In the genomic region with DNA sequence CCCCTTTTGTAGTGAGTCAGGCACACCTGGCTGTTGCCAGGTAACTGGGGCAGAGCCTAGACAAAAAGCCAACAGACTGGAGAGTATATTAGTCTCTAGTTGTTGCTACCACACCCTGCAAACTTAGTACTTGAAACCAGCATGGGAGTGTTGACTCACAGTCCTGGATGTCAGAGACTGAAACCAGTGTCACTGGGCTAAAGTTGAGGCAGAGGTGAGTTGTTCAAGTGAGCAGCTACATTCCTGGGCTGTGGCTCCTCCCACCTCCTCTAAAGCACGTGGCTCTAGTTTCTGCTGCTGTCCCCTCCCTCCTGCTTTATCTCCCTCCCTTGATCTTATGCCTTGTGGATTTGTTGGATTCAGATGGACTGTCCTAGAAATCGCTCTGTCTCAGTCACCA, we compare ENCODE assay signal across 27 mouse cellular contexts. TPM values are rescaled to one million over a fixed set of nuclear protein-coding genes. Genes with fewer than 3 reads are reported as not detected.
DNase-seq lines count a peak whose midpoint lies in the region; ATAC-seq and TF ChIP-seq lines count a peak whose summit lies in the region.
"Had no signal": no experiment of that assay in that cellular context is flagged by ENCODE, and none has a peak within 500 bp of the region (broad histone marks: within the 10 kb centered on the region; RNA-seq: fewer than 3 reads in every experiment).

No protein-coding gene starts in this region.

- no peak overlapping the region for H3K4me3 ChIP-seq in intestine, embryonic 15.5 days (replicated peaks)
- H3K4me3 ChIP-seq in lung, postnatal 0 days (ENCODE audit: low read depth, low read length): no peak overlapping the region
- no peak overlapping the region for H3K4me3 ChIP-seq in stomach, postnatal 0 days (ENCODE audit: low read depth, low read length)
- H3K4me3 ChIP-seq: embryonic facial prominence, embryonic 12.5 days; limb, embryonic 12.5 days had no signal

- H3K36me3 ChIP-seq in intestine, embryonic 15.5 days: no peaks in the 10 kb centered on the region
- no peaks in the 10 kb centered on the region for H3K36me3 ChIP-seq in lung, postnatal 0 days (ENCODE audit: insufficient read depth, low read length)
- no peaks in the 10 kb centered on the region for H3K36me3 ChIP-seq in stomach, postnatal 0 days (ENCODE audit: control insufficient read depth, insufficient read depth, low read length)
- H3K36me3 ChIP-seq: embryonic facial prominence, embryonic 12.5 days; limb, embryonic 12.5 days had no signal

- 0 out of 2 replicates have a peak, but pooled peaks cover 5% of the 10 kb centered on the region for H3K4me1 ChIP-seq in intestine, embryonic 15.5 days (replicated peaks)
- H3K4me1 ChIP-seq in lung, postnatal 0 days (ENCODE audit: insufficient read depth, low read depth, low read length): peaks cover 6% of the 10 kb centered on the region; the same call in 1 of the 2 replicates
- H3K4me1 ChIP-seq in stomach, postnatal 0 days (replicated peaks; ENCODE audit: control insufficient read depth, insufficient read depth): 0 out of 2 replicates have a peak, but pooled peaks cover 2% of the 10 kb centered on the region
- H3K4me1 ChIP-seq: embryonic facial prominence, embryonic 12.5 days; limb, embryonic 12.5 days had no signal

- TF ChIP-seq CTCF in lung, postnatal 0 days (IDR thresholded peaks at IDR 0.05): no peak
- TF ChIP-seq CTCF in stomach, postnatal 0 days (IDR thresholded peaks at IDR 0.05; ENCODE audit: low read depth): no peak

- H3K9me3 ChIP-seq in intestine, embryonic 15.5 days: no peaks in the 10 kb centered on the region
- no peaks in the 10 kb centered on the region for H3K9me3 ChIP-seq in lung, postnatal 0 days (ENCODE audit: low read length)
- no peaks in the 10 kb centered on the region for H3K9me3 ChIP-seq in stomach, postnatal 0 days (ENCODE audit: control insufficient read depth, low read length)
- H3K9me3 ChIP-seq: embryonic facial prominence, embryonic 12.5 days; limb, embryonic 12.5 days had no signal

- TF ChIP-seq EP300 in lung, postnatal 0 days (IDR thresholded peaks at IDR 0.05): peak; percentile 82
- no peak for TF ChIP-seq EP300 in stomach, postnatal 0 days (optimal IDR thresholded peaks at IDR 0.05)

- ATAC-seq in intestine, embryonic 15.5 days: peak; percentile 76
- peak; percentile 88 for ATAC-seq in lung, postnatal 0 days
- ATAC-seq in stomach, postnatal 0 days (ENCODE audit: low FRiP score, low TSS enrichment): peak; percentile 94
- ATAC-seq: inflammation-experienced regulatory T-cells, adult 6 months had no signal

- peak; percentile 39 for DNase-seq in NIH3T3 (ENCODE audit: low read depth)
- peak; percentile 83 for DNase-seq in lung, postnatal 0 days (ENCODE audit: low spot score)
- DNase-seq in stomach, postnatal 0 days (ENCODE audit: low spot score): peak; percentile 63
- no peak for DNase-seq in Muller cell, postnatal 12 days (ENCODE audit: inconsistent ontology term)
- DNase-seq in layer of hippocampus, postnatal 10 days (ENCODE audit: low spot score in 2 of 2): no peak
- DNase-seq in heart, postnatal 14 days: no peak
- DNase-seq: adrenal gland, adult 2 months; cerebellum, adult 18-20 months; cerebellum, postnatal 14 days; gastrocnemius, postnatal 36 days; heart, postnatal 36 days; kidney, adult 9 months; kidney, postnatal 36 days; right cerebral cortex, postnatal 14 days; thymus, postnatal 14 days had no signal

- H3K27me3 ChIP-seq in intestine, embryonic 15.5 days (replicated peaks): no peaks in the 10 kb centered on the region
- no peaks in the 10 kb centered on the region for H3K27me3 ChIP-seq in lung, postnatal 0 days (replicated peaks; ENCODE audit: insufficient read depth, low read length)
- no peaks in the 10 kb centered on the region for H3K27me3 ChIP-seq in stomach, postnatal 0 days (ENCODE audit: control insufficient read depth, insufficient read depth, low read length)
- H3K27me3 ChIP-seq: embryonic facial prominence, embryonic 12.5 days; limb, embryonic 12.5 days had no signal

- H3K9ac ChIP-seq in intestine, embryonic 15.5 days: no peak overlapping the region
- no peak overlapping the region for H3K9ac ChIP-seq in lung, postnatal 0 days (replicated peaks; ENCODE audit: low read depth)
- no peak overlapping the region for H3K9ac ChIP-seq in stomach, postnatal 0 days (ENCODE audit: low read length)
- H3K9ac ChIP-seq: embryonic facial prominence, embryonic 12.5 days; hindbrain, embryonic 14.5 days; limb, embryonic 12.5 days; liver, embryonic 14.5 days had no signal

- intact Hi-C loops in heart, postnatal 14 days (cut with DNase I): no loop called here

- H3K27ac ChIP-seq in intestine, embryonic 15.5 days: no peak overlapping the region
- no peak overlapping the region for H3K27ac ChIP-seq in lung, postnatal 0 days (ENCODE audit: low read length)
- H3K27ac ChIP-seq in stomach, postnatal 0 days (replicated peaks): no peak overlapping the region
- H3K27ac ChIP-seq: embryonic facial prominence, embryonic 12.5 days; hindbrain, embryonic 14.5 days; limb, embryonic 12.5 days; liver, embryonic 14.5 days had no signal

- no peak overlapping the region for H3K4me2 ChIP-seq in intestine, embryonic 15.5 days (replicated peaks)
- H3K4me2 ChIP-seq in lung, postnatal 0 days (replicated peaks; ENCODE audit: low read depth, low read length): no peak overlapping the region
- no peak overlapping the region for H3K4me2 ChIP-seq in stomach, postnatal 0 days (replicated peaks; ENCODE audit: low read depth)
- H3K4me2 ChIP-seq: embryonic facial prominence, embryonic 12.5 days; hindbrain, embryonic 14.5 days; limb, embryonic 12.5 days; midbrain, embryonic 11.5 days had no signal

- 35% methylated on average over 2 of the region's 2 CpGs for WGBS in intestine, embryonic 15.5 days
- WGBS in lung, postnatal 0 days: 38% methylated on average over 2 of the region's 2 CpGs
- 37% methylated on average over 2 of the region's 2 CpGs for WGBS in stomach, postnatal 0 days

RNA-seq across cellular contexts. Expression of a gene that starts 46.3 kb away (rescaled TPM):
- polyA plus RNA-seq in intestine, embryonic 15.5 days (2015; fragmentation: Nextera tagmentation; extraction: Ambion mirVana): 0.37 TPM in 1 of 2 replicates, not detected in the other
- 31.6 and 47.5 TPM in 2 replicates for polyA plus RNA-seq in lung, postnatal 0 days (2015; fragmentation: Nextera tagmentation; extraction: Ambion mirVana)
- polyA plus RNA-seq in stomach, postnatal 0 days (2015; fragmentation: Nextera tagmentation; extraction: Ambion mirVana): 29.8 and 37.9 TPM in 2 replicates
- 1 to 10 TPM in 1 of 2 experiments, not detected in 1; 2.7 TPM for total RNA-seq in layer of hippocampus, postnatal 10 days (2021)
- total RNA-seq in heart, postnatal 14 days (2021): not detected
- total RNA-seq: adrenal gland, adult 2 months; gastrocnemius, adult 18-20 months; gastrocnemius, postnatal 36 days; heart, adult 8-10 months; heart, postnatal 36 days; megakaryocyte progenitor cell, adult 5-6 weeks; monocyte, adult 5-6 weeks; neutrophil, adult 5-6 weeks had no signal
- polyA plus RNA-seq: adrenal gland, adult 2 months; inflammation-experienced regulatory T-cells, adult 6 months; liver, embryonic 14.5 days had no signal

RNA-seq across cellular contexts. Expression of a gene that starts 55.2 kb away (rescaled TPM):
- polyA plus RNA-seq in intestine, embryonic 15.5 days (2015; fragmentation: Nextera tagmentation; extraction: Ambion mirVana): 110 and 128 TPM in 2 replicates
- polyA plus RNA-seq in lung, postnatal 0 days (2015; fragmentation: Nextera tagmentation; extraction: Ambion mirVana): 131 and 132 TPM in 2 replicates
- polyA plus RNA-seq in stomach, postnatal 0 days (2015; fragmentation: Nextera tagmentation; extraction: Ambion mirVana): 119 and 122 TPM in 2 replicates
- total RNA-seq in layer of hippocampus, postnatal 10 days (2021): 10 to 100 TPM; 20.4 to 22.9 TPM
- total RNA-seq in heart, postnatal 14 days (2021): 10 to 100 TPM; 54.2 to 57.5 TPM

Comparison
In these comparisons a context has a peak if more than half of its experiments do, and no peak if none do; other contexts are left out.
1. DNase-seq: peak in NIH3T3 (single experiment), lung, postnatal 0 days (single experiment) and stomach, postnatal 0 days (single experiment); none in Muller cell, postnatal 12 days (single experiment), layer of hippocampus, postnatal 10 days (0 of 2) and heart, postnatal 14 days (0 of 2).
2. RNA of a gene that starts 46.3 kb away (polyA plus RNA-seq): 31.6 to 47.5 TPM in lung, postnatal 0 days and 29.8 to 37.9 TPM in stomach, postnatal 0 days; 0.37 TPM in intestine, embryonic 15.5 days; every median in the first group is over 10 times any median in the second.
3. Peak in every context shown above with its lines, with median percentiles within 50 percentile points of each other: ATAC-seq.